Mouse (Mus musculus): Measurements from ENCODE around the gene Xxylt1.

GRCm38 (mm10) chr16:31016169-31016568 lies 65.1 kb downstream of the Xxylt1 start:
- TF ChIP-seq CTCF (IDR thresholded peaks at IDR 0.05; ENCODE audit: low read depth, low read length) (peak; percentile 56), POLR2A (IDR thresholded peaks at IDR 0.05; ENCODE audit: borderline replicate concordance, low read depth, low read length) (no peak)
